Comparison of ENCODE assay signal across 9 mouse cellular contexts in the genomic region with DNA sequence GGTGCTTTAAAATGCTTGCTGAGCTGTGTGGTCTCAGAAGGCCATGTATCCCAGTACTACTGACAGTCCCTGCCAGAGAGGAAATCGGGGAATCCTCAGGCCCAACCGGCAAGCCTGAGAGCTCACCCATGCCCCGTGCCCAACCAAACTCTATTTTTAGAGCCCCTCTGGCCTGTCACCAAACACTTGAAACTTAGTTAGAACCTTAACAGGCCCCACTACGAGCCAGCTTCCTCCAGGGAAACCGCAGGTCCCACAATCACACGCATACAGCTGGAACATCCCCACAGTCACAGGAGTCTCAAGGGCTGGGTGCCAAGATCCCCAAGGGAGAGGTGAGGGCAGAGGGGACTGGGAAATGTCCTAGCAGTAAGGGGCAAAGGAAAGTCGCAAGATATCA. TPM values are rescaled to one million over a fixed set of nuclear protein-coding genes. Genes with fewer than 3 reads are reported as not detected.
DNase-seq lines count a peak whose midpoint lies in the region; ATAC-seq lines count a peak whose summit lies in the region.
"Had no signal": no experiment of that assay in that cellular context is flagged by ENCODE, and none has a peak within 500 bp of the region (broad histone marks: within the 10 kb centered on the region; RNA-seq: fewer than 3 reads in every experiment).

No protein-coding gene starts in this region.

- H3K4me3 ChIP-seq in limb, embryonic 15.5 days = no peak overlapping the region
- H3K4me3 ChIP-seq: hindbrain, embryonic 15.5 days had no signal

- peak; percentile 81 for DNase-seq in gastrocnemius, adult 18-20 months (ENCODE audit: low spot score)
- no peak for DNase-seq in gastrocnemius, postnatal 4 days (ENCODE audit: low spot score in 2 of 2)
- peak; percentile 47 for DNase-seq in thymus, postnatal 0 days (ENCODE audit: low spot score)
- DNase-seq in thymus, postnatal 36 days = no peak
- DNase-seq in urinary bladder, adult 18-20 months (ENCODE audit: low spot score in 2 of 2) = no peak
- DNase-seq in neural tube, embryonic 10.5 days (ENCODE audit: extremely low spot score, low spot score) = no peak
- no peak for DNase-seq in urinary bladder, postnatal 4 days (ENCODE audit: low spot score in 2 of 2)

- H3K4me2 ChIP-seq in limb, embryonic 15.5 days = no peak overlapping the region
- H3K4me2 ChIP-seq: hindbrain, embryonic 15.5 days had no signal

- no peak for ATAC-seq in limb, embryonic 15.5 days (ENCODE audit: insufficient number of reproducible peaks, low FRiP score, low TSS enrichment, low read depth)

- H3K36me3 ChIP-seq in limb, embryonic 15.5 days = no peaks in the 10 kb centered on the region
- H3K36me3 ChIP-seq: hindbrain, embryonic 15.5 days had no signal

- 0 out of 2 replicates have a peak overlapping the region, but pooled peaks have one; percentile 33 for H3K27ac ChIP-seq in limb, embryonic 15.5 days
- H3K27ac ChIP-seq: hindbrain, embryonic 15.5 days had no signal

- no peaks in the 10 kb centered on the region for H3K9me3 ChIP-seq in limb, embryonic 15.5 days
- H3K9me3 ChIP-seq: hindbrain, embryonic 15.5 days had no signal

- H3K27me3 ChIP-seq in limb, embryonic 15.5 days = peaks cover 11% of the 10 kb centered on the region
- H3K27me3 ChIP-seq: hindbrain, embryonic 15.5 days had no signal

- 61% methylated on average over 7 of the region's 7 CpGs for WGBS in limb, embryonic 15.5 days

- H3K9ac ChIP-seq in limb, embryonic 15.5 days = no peak overlapping the region
- H3K9ac ChIP-seq: hindbrain, embryonic 15.5 days had no signal

- H3K4me1 ChIP-seq in limb, embryonic 15.5 days = peaks cover 11% of the 10 kb centered on the region; the same call in 1 of the 2 replicates

RNA-seq across cellular contexts. Expression of a gene that starts 8.6 kb away (rescaled TPM):
- total RNA-seq in gastrocnemius, adult 18-20 months (2021) = 10 to 100 TPM; 12.9 to 22.1 TPM
- total RNA-seq in gastrocnemius, postnatal 4 days (2021) = 10 to 100 TPM; 51.5 to 52.8 TPM
- polyA plus RNA-seq in thymus, postnatal 0 days (2015; fragmentation: Nextera tagmentation; extraction: Ambion mirVana) = 2.2 and 2.7 TPM in 2 replicates
- polyA plus RNA-seq in limb, embryonic 15.5 days (2015; fragmentation: Nextera tagmentation; extraction: Ambion mirVana) = 3.1 TPM in 2 replicates

RNA-seq across cellular contexts. Expression of a gene that starts 35.2 kb away (rescaled TPM):
- 10 to 100 TPM; 20.5 to 22.9 TPM for total RNA-seq in gastrocnemius, adult 18-20 months (2021)
- total RNA-seq in gastrocnemius, postnatal 4 days (2021) = 1 to 10 TPM; 2.1 TPM
- polyA plus RNA-seq in thymus, postnatal 0 days (2015; fragmentation: Nextera tagmentation; extraction: Ambion mirVana) = 8.3 and 10.1 TPM in 2 replicates
- polyA plus RNA-seq in limb, embryonic 15.5 days (2015; fragmentation: Nextera tagmentation; extraction: Ambion mirVana) = 2.4 and 2.8 TPM in 2 replicates

Comparison
In these comparisons a context has a peak if more than half of its experiments do, and no peak if none do; other contexts are left out.
1. DNase-seq: peak in gastrocnemius, adult 18-20 months (single experiment) and thymus, postnatal 0 days (single experiment); none in gastrocnemius, postnatal 4 days (0 of 2), thymus, postnatal 36 days (0 of 2), urinary bladder, adult 18-20 months (0 of 2), neural tube, embryonic 10.5 days (single experiment) and urinary bladder, postnatal 4 days (0 of 2).
2. RNA of a gene that starts 35.2 kb away (total RNA-seq): 20.5 to 22.9 TPM in gastrocnemius, adult 18-20 months; 2.1 TPM in gastrocnemius, postnatal 4 days; every median in the first group is over 4 times any median in the second.